Mouse (Mus musculus) hindbrain, embryonic 11.5 days (tissue): ENCODE results near the gene Fahd2a. TPM values are rescaled to one million over a fixed set of nuclear protein-coding genes. Genes with fewer than 3 reads are reported as not detected.

Experiments used
- ATAC-seq: fragments of 200-750 bp; cut with Nextera tagmentation; 2 replicates; pipeline ENCODE4 v1.8.0; 2017; ENCODE audit warnings: mild to moderate bottlenecking, moderate TSS enrichment, moderate library complexity; ENCODE audit not compliant: low FRiP score
- DNase-seq: peaks from one replicate; pipeline ENCODE4 v3.0.0-alpha.2; 2015; ENCODE audit warnings: low spot score
- H3K27ac ChIP-seq: fragments of 300-500 bp; sonication (generic); 2 replicates; pipeline ENCODE4 v1.5.1; 2014; ENCODE audit warnings: mild to moderate bottlenecking, low read depth, low read length
- H3K27me3 ChIP-seq: fragments of 300-500 bp; sonication (generic); 2 replicates; pipeline ENCODE4 v1.6.1; 2014; ENCODE audit warnings: mild to moderate bottlenecking, low read length, moderate library complexity, mixed read lengths; ENCODE audit not compliant: control insufficient read depth, insufficient read depth
- H3K36me3 ChIP-seq: fragments of 300-500 bp; sonication (generic); 2 replicates; pipeline ENCODE4 v1.6.1; 2014; ENCODE audit warnings: mild to moderate bottlenecking, low read length, moderate library complexity, mixed read lengths; ENCODE audit not compliant: control insufficient read depth, insufficient read depth
- H3K4me1 ChIP-seq: fragments of 300-500 bp; sonication (generic); replicated peaks from 2 replicates; pipeline ENCODE4 v1.6.1; 2014; ENCODE audit warnings: low read length, mixed read lengths; ENCODE audit not compliant: control insufficient read depth, insufficient read depth
- H3K4me2 ChIP-seq: fragments of 300-500 bp; sonication (generic); replicated peaks from 2 replicates; pipeline ENCODE4 v1.6.1; 2014; ENCODE audit warnings: mild to moderate bottlenecking, low read depth, low read length
- H3K4me3 ChIP-seq: fragments of 300-500 bp; sonication (generic); 2 replicates; pipeline ENCODE4 v1.5.1; 2014; ENCODE audit warnings: low read depth, low read length
- H3K9ac ChIP-seq: fragments of 300-500 bp; sonication (generic); 2 replicates; pipeline ENCODE4 v1.6.1; 2014; ENCODE audit warnings: low read depth, low read length
- H3K9me3 ChIP-seq: fragments of 300-500 bp; sonication (generic); 2 replicates; pipeline ENCODE4 v1.6.1; 2016; ENCODE audit warnings: low read length; ENCODE audit not compliant: control insufficient read depth
- WGBS: fragments of 180-500 bp; shearing (Covaris S2); extraction: QIAGEN DNeasy Blood & Tissue Kit; methylation state at CpG from one replicate; pipeline ENCODE4 v1.1.7; 2014; 5-methylcytosine and 5-hydroxymethylcytosine counted together
- polyA plus RNA-seq: library from polyadenylated mRNA; unstranded; fragments of >200 nt; fragmentation: Nextera tagmentation; extraction: Ambion mirVana; gene quantifications from 2 replicates; pipeline ENCODE4 v1.2.1, GENCODE M21; 2014

Gene Fahd2a
- polyA plus RNA-seq, 1 experiment from 2014 or later, result 27.8 TPM

DNA sequence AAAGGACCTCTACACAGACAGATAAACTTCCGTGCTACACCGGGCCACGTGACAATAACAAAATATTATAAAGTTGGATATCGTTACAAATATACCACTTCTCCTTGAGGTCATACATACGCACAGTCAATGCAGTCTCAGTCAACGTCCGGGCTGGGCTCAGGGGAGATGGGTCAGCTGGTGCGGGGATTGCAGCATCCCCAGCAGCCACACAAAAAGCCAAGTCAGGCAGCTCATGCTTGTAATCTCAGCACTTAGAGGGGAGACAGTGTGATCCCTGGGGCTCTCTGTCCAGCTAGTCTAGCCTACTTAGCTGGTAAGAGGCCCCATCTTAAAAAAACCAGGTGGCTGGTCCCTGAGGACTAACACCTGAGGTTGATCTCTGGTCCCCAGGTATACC is 26.9 kb upstream of the Fahd2a start:
- no peaks in the 10 kb centered on the region for H3K9me3 ChIP-seq
- 89% methylated on average over 8 of the region's 8 CpGs for WGBS
- DNase-seq (no peak), ATAC-seq (no peak)
- H3K4me3 ChIP-seq, result no peak overlapping the region
- no peak overlapping the region for H3K9ac ChIP-seq
- no peaks in the 10 kb centered on the region for H3K36me3 ChIP-seq
- no peak overlapping the region for H3K4me2 ChIP-seq
- no peaks in the 10 kb centered on the region for H3K4me1 ChIP-seq
- no peak overlapping the region for H3K27ac ChIP-seq
- no peaks in the 10 kb centered on the region for H3K27me3 ChIP-seq

DNA sequence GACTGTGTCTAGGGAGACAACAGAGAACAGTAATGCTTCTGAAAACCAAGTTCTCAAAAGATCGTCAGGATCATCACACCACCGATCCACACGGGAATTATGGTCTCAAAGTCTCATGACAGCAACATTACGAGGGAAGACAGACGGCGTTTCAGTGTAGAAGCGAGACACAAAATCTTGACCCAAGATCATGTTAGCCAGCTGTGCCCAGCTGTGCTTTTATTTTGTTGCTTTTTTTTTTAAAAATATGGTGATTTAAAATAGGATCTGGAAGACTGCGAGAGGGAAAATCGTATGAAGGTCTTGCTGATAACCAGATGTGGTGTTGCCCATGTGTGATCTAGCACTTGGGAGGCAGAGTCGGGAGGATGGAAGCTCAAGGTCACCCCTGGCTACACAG is 26.3 kb upstream of the Fahd2a start:
- DNase-seq (no peak), ATAC-seq (no peak)
- Histone ChIP-seq H3K27ac (no peak overlapping the region), H3K4me1 (no peaks in the 10 kb centered on the region), H3K4me3 (no peak overlapping the region), H3K9ac (no peak overlapping the region), H3K36me3 (no peaks in the 10 kb centered on the region), H3K27me3 (no peaks in the 10 kb centered on the region), H3K4me2 (no peak overlapping the region), H3K9me3 (no peaks in the 10 kb centered on the region)
- WGBS, result 93% methylated on average over 10 of the region's 10 CpGs

DNA sequence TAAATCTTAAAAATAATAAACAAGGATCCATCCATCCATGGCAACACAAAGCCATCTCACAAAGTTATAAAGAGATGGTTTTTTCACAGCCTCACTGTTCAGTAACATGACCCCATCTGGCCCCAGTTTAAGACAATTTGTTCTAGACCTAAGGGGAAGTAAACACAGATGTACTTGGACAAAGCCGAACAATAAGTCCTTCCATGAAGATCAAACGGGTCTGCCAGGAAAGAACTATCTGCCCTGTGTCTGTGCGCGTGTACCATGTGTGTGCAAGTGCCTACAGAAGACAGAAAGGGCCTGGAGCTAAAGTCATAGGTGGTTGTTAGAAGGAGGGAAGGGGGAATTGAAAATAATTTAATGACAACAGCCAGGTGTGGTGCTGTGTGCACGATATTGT is 25.8 kb upstream of the Fahd2a start:
- Histone ChIP-seq H3K36me3 (no peaks in the 10 kb centered on the region), H3K27me3 (no peaks in the 10 kb centered on the region), H3K27ac (no peak overlapping the region), H3K9me3 (no peaks in the 10 kb centered on the region), H3K4me3 (no peak overlapping the region), H3K4me2 (no peak overlapping the region), H3K9ac (no peak overlapping the region), H3K4me1 (no peaks in the 10 kb centered on the region)
- ATAC-seq (no peak), DNase-seq (no peak)
- WGBS, result 92% methylated on average over 5 of the region's 5 CpGs

DNA sequence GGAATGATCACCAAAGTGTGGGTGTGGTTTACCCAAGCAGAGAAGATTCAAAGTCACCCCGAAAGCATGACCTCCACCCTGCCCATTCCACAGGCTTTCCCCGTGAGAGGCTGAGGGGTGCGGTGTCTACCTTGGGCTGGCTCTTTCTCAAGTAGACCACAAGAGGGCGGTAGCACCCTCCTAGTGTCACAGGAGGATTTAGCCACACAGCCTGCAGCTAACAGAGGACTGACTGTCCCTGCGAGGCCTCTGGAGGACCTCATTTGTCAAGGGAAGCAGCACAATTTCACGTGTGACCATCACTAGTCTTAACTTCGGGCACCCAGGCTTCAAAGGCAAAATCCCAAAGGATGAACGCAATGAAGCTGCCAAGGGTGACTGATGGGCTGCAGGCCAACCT is 17.9 kb upstream of the Fahd2a start:
- no peaks in the 10 kb centered on the region for H3K36me3 ChIP-seq
- no peak overlapping the region for H3K9ac ChIP-seq
- no peaks in the 10 kb centered on the region for H3K9me3 ChIP-seq
- ATAC-seq, result no peak; the same call in 1 of the 2 replicates
- no peak overlapping the region for H3K27ac ChIP-seq
- 16% methylated on average over 8 of the region's 8 CpGs for WGBS
- no peaks in the 10 kb centered on the region for H3K27me3 ChIP-seq
- H3K4me1 ChIP-seq, result no peaks in the 10 kb centered on the region
- H3K4me2 ChIP-seq, result no peak overlapping the region
- peak; percentile 78 for DNase-seq
- no peak overlapping the region for H3K4me3 ChIP-seq

GRCm38 (mm10) chr2:127461351-127461750 is 17.0 kb upstream of the Fahd2a start:
- no peaks in the 10 kb centered on the region for H3K9me3 ChIP-seq
- no peak overlapping the region for H3K4me2 ChIP-seq
- H3K27me3 ChIP-seq, result no peaks in the 10 kb centered on the region
- ATAC-seq, result no peak
- DNase-seq, result no peak
- no peak overlapping the region for H3K9ac ChIP-seq
- H3K27ac ChIP-seq, result no peak overlapping the region
- H3K4me1 ChIP-seq, result no peaks in the 10 kb centered on the region
- no peaks in the 10 kb centered on the region for H3K36me3 ChIP-seq
- WGBS, result 48% methylated on average over 9 of the region's 9 CpGs
- no peak overlapping the region for H3K4me3 ChIP-seq

GRCm38 (mm10) chr2:127459341-127459740 is 15.0 kb upstream of the Fahd2a start:
- H3K4me2 ChIP-seq, result no peak overlapping the region
- no peaks in the 10 kb centered on the region for H3K27me3 ChIP-seq
- H3K9me3 ChIP-seq, result no peaks in the 10 kb centered on the region
- H3K4me1 ChIP-seq, result no peaks in the 10 kb centered on the region
- no peaks in the 10 kb centered on the region for H3K36me3 ChIP-seq
- no peak overlapping the region for H3K4me3 ChIP-seq
- no peak overlapping the region for H3K9ac ChIP-seq
- WGBS, result 80% methylated on average over 2 of the region's 2 CpGs
- no peak for DNase-seq
- ATAC-seq, result no peak
- H3K27ac ChIP-seq, result no peak overlapping the region

GRCm38 (mm10) chr2:127453764-127454163 is 9.4 kb upstream of the Fahd2a start:
- WGBS, result 3% methylated on average over 5 of the region's 5 CpGs
- Histone ChIP-seq H3K27me3 (peaks cover 3% of the 10 kb centered on the region; the same call in 1 of the 2 replicates), H3K9me3 (no peaks in the 10 kb centered on the region)

DNA sequence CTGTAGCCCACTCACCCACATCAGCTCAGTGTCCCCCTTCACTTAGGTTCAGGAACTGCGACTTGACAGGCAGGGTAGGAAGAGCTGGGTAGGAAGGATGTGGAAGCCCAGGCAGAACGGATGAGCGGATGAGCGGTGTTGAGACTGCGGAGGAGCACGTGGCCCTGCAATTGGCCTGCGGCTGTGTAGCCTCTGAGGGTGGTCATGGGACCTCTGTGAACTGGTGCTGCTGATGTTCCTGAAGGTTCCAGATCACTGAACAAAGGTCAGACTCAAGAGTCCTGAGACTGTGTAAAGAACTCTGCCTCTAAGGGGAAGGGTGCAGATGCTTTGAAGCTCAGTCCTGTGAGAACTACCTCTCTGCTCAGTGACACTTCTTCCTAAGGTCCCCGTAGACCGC is 8.8 kb upstream of the Fahd2a start:
- no peak for DNase-seq
- no peaks in the 10 kb centered on the region for H3K9me3 ChIP-seq
- ATAC-seq, result no peak
- H3K27me3 ChIP-seq, result peaks cover 3% of the 10 kb centered on the region; the same call in 1 of the 2 replicates
- no peak overlapping the region for H3K4me2 ChIP-seq
- H3K36me3 ChIP-seq, result no peaks in the 10 kb centered on the region
- H3K4me3 ChIP-seq, result no peak overlapping the region
- no peaks in the 10 kb centered on the region for H3K4me1 ChIP-seq
- no peak overlapping the region for H3K9ac ChIP-seq
- WGBS, result 74% methylated on average over 9 of the region's 9 CpGs
- H3K27ac ChIP-seq, result no peak overlapping the region

More at GRCm38 (mm10) chr2:127453764-127454163, 9.4 kb upstream of the Fahd2a start:
- no peak overlapping the region for H3K27ac ChIP-seq
- H3K4me3 ChIP-seq, result no peak overlapping the region
- H3K36me3 ChIP-seq, result no peaks in the 10 kb centered on the region
- ATAC-seq, result no peak
- no peak overlapping the region for H3K4me2 ChIP-seq
- H3K4me1 ChIP-seq, result no peaks in the 10 kb centered on the region
- no peak overlapping the region for H3K9ac ChIP-seq
- DNase-seq, result peak; percentile 86

GRCm38 (mm10) chr2:127451748-127452147 is 7.4 kb upstream of the Fahd2a start:
- DNase-seq, result no peak
- 65% methylated on average over 6 of the region's 6 CpGs for WGBS
- H3K4me2 ChIP-seq, result no peak overlapping the region
- no peaks in the 10 kb centered on the region for H3K4me1 ChIP-seq
- no peak overlapping the region for H3K4me3 ChIP-seq
- no peak overlapping the region for H3K9ac ChIP-seq
- H3K27me3 ChIP-seq, result peaks cover 3% of the 10 kb centered on the region; the same call in 1 of the 2 replicates
- ATAC-seq, result no peak
- H3K27ac ChIP-seq, result no peak overlapping the region
- H3K36me3 ChIP-seq, result no peaks in the 10 kb centered on the region
- no peaks in the 10 kb centered on the region for H3K9me3 ChIP-seq
